Mouse (Mus musculus): ENCODE data around the gene 4933412E24Rik.

Gene 4933412E24Rik

DNA sequence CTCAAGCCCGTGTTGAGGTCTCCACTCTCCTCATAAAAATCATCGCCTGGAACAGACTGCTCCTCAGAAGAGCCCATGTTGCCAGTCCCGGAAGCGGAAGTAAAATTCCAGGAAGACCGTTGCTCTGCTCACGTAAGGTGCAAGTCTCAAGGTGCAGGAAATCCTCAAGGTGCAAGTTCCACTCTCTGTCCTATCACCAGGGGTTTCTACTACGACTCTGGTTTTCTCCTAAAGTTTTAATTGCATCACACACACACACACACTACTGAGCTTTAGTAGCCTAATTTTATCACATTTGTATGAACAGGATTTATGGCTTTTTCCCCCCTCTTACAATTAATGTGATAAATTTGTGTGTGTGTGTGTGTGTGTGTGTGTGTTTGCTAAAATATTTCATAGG is at the start of gene 4933412E24Rik:
4933412E24Rik (minus strand) TSS at position 101 of the 400 bp plus-strand sequence.
- in situ Hi-C loops (cut with MboI, MseI): no loop called here

DNA sequence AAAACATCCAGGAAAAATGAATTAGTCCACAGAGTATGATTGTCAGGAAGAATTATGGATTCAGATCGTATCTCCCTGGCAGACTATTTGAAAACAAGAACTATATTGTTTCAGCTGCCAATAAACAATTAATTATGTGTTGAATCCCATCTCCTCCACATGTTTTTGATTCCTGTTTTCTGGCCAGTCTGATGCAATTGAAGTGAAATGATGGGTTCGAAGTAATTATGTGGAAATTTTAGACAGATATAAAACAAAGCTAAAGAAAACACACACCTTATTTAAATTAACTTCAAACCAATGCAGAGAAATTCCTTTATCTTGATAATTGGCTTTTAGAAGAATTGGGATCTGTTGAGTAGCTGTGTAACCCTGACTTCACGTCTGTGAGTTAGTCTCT is 14.3 kb upstream of the 4933412E24Rik start:
- in situ Hi-C loops (cut with MboI, MseI): no loop called here

DNA sequence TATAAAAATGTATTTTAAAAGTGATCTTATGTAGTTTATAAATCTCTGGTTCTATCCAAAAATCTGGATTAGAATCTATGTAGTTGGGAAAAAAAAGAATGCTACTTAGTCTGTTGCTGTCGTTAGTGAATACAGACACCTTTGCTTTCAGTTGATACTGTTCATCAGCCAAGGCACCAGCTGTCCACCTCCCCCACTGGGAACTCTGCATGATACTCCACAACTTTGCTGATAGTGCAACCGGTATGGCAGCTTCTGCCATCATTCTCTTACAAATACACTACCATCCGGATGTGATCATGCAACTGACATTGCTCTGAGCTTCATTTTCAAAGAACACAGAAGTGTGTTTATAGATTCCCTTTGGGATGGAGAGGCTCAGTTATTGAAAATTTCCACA is 4.8 kb upstream of the 4933412E24Rik start:
- in situ Hi-C loops (cut with MboI, MseI): no loop called here

DNA sequence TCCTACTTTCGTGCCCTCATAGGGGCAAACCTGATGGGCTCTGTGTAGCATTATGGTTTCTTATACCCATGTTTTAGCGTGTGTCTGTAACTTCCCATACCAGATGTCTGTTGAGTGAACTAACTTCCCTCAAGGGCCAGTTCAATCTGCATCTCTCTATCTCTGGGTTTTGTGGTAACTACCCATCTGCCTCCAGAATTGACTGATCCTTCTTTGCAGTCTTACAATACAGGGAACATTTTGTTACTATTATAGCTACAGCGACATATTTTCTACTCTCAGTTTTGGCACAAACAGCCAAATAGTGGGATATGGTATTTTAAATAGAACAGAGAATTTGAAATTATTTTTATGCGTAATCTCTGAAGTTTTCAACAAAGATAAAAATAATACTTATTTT is 6.2 kb downstream of the 4933412E24Rik start:
- in situ Hi-C loops (cut with MboI, MseI): loop anchor here in 1 of 2 experiments (5.0 kb wide), 1 partner anchor 77 kb away; no protein-coding TSS in a partner anchor

DNA sequence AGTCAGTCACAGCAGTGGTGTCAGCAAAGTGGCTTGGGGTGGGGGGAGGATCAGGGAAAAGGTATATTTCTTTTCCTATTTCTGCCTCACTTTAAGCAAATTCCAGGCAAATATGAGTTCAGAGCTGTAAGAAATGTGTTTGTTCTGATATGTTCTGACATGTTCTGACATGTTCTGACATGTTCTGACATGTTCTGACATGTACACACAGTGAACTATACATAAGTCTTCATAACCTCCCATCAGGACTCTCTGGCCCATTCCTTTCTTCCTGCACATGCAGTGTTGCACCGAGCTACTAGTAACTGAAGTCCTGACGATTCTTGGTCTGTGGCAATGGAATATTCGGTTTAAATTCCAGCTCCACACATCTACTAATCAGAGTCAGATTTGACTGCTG is 6.8 kb downstream of the 4933412E24Rik start:
- in situ Hi-C loops (cut with MboI, MseI): loop anchor here in 1 of 2 experiments (5.0 kb wide), 1 partner anchor 78 kb away; no protein-coding TSS in a partner anchor

DNA sequence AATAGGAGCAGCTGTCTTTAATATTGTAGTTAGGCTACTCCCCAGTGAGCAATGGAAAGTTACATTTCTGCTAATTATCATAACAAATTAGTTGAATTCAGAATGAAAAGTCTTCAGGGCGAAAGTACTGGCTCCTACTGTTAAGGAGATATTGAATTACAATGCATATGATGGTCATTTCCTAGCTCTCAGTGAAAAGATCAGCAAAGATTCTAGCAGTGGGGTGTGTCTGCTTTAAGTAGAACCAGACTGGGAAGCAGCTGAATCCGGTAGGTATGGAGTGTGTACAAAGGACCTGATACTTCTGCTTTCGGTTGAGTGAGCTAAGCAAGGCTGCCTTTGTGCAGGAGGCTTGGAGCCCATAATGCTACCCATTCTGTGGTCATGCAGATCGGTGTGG is 32.6 kb downstream of the 4933412E24Rik start:
- in situ Hi-C loops (cut with MboI, MseI): no loop called here

DNA sequence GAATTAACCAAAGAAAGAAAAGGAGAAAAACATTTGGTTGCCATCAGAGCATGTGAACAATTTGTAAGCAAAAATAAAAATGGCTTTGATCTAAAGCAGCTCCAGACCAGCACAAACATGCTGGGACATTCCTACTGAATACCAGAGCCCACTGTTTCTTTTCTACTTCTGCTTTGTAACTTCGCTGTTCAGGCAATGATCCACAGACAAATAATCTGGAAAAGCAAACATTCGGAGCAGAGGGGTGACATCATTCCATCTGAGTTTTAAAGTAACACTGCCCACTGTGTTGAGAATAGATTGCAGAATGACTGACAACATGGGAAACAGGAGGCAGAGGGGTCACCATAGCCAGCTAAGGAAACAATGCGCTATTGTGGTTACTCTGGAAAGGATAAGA is 41.1 kb downstream of the 4933412E24Rik start:
- in situ Hi-C loops (cut with MboI, MseI): no loop called here

DNA sequence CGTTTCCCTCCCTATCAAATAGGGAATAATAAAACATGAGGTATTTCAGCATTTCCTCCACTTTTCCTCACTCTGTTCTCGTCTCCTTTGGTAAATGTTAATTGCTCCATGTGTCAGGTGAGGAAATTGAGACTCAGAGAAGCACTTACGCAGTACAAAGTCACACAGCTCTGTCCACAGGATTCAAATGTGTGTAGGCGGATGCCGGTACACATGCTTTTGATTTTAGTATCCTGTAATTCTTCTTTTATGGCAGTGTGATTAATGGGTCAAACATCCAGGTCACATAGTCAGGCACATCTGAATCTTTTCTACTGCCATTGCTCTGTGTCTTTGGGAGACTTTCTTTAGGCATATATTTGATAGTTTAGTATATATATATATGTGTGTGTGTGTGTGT is 41.8 kb downstream of the 4933412E24Rik start:
- in situ Hi-C loops (cut with MboI, MseI): no loop called here

DNA sequence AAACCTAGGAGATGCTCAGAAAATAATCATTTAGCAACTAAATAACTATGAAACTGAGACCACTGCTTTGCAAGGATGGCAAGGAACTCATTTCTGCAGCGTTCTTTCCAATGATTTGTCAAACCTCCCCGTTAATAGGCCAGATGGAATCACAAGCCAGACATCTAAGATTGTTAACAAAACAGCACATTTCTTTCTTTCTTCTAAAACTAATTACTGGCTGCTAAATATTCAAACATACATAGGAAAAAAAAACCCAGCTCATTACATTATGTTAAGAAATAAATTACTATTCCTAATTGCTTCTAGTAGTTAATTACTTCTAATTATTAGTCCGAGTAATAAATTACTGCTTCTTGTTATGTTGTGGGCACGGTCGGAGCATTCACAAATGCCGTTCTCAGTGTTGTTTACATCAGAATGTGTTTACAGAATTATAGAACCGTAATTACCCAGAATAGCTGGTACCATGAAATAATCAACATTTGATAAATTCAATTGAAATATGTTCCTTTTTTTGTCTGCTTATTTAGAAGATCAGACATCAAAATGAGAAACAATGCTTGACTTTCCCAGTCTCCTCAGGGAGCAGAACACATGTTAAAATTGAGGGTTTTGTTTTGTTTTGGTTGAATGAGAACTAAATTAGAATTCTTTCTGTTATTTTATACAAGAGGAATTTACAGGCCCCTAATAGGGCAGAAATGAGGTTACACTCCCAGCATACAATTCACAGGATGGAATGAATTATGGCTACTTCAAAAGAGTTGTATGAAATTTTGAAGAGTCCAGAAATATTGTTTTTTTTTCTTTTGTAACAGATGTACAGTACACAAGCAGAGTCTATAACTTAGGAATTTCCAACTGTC is 42.5 kb downstream of the 4933412E24Rik start:
- in situ Hi-C loops (cut with MboI, MseI): no loop called here

Measured in T-helper 17 cell (primary cell).